In the genomic region with DNA sequence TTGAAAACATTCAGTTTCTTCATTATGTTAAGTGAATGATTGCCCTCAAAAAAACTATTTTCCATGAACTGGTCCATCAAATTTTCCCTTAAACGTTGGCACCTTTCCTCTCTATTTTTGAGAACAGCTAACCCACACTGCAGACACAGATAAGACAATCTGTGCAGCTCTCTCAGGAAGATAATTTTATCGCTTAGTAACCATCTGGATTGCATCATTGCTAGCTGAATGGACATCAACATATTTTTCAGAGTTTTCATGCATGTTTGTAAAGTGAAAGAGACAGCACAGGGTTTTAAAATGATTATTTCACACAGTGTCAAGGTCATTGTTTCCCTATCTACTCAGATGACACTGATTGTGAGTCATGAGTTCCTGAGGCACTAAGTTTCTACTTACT, we compare ENCODE assay signal across 19 mouse cellular contexts.
DNase-seq lines count a peak whose midpoint lies in the region; TF ChIP-seq lines count a peak whose summit lies in the region.
"Had no signal": no experiment of that assay in that cellular context is flagged by ENCODE, and none has a peak within 500 bp of the region (broad histone marks: within the 10 kb centered on the region; RNA-seq: fewer than 3 reads in every experiment).

No protein-coding gene starts in this region.

- H3K36me3 ChIP-seq in C2C12 (ENCODE audit: control insufficient read depth, insufficient read depth) = no peaks in the 10 kb centered on the region
- H3K36me3 ChIP-seq: embryonic facial prominence, embryonic 13.5 days; hindbrain, embryonic 10.5 days; limb, embryonic 13.5 days; liver, embryonic 15.5 days; stomach, embryonic 15.5 days had no signal

- H3K79me3 ChIP-seq in C2C12 (ENCODE audit: low read depth) = no peaks in the 10 kb centered on the region

- TF ChIP-seq CTCF in C2C12 (IDR thresholded peaks at IDR 0.05; ENCODE audit: control insufficient read depth, insufficient read depth, insufficient read length) = no peak

- H3K79me2 ChIP-seq in C2C12 (ENCODE audit: control insufficient read depth, insufficient read depth) = no peaks in the 10 kb centered on the region

- intact Hi-C loops in left cerebral cortex, postnatal 36 days (cut with DNase I) = no loop called here

- no peak overlapping the region for H3ac ChIP-seq in C2C12 (ENCODE audit: control insufficient read depth, insufficient read length, low read depth)

- no peaks in the 10 kb centered on the region for H3K27me3 ChIP-seq in C2C12 (ENCODE audit: control insufficient read depth, insufficient read depth, insufficient read length)
- H3K27me3 ChIP-seq: embryonic facial prominence, embryonic 13.5 days; limb, embryonic 13.5 days; liver, embryonic 15.5 days; stomach, embryonic 15.5 days had no signal

- DNase-seq in frontal cortex, adult 2 months (ENCODE audit: extremely low spot score in 1 of 2, low spot score in 1 of 2) = peak; percentile 5 to 42
- no peak for DNase-seq in frontal cortex, postnatal 25 days (ENCODE audit: low spot score in 2 of 2)
- peak; percentile 25 for DNase-seq in left cerebral cortex, adult 11 months (ENCODE audit: low spot score)
- no peak for DNase-seq in left cerebral cortex, postnatal 36 days (ENCODE audit: low spot score in 2 of 2)
- DNase-seq in brain, adult 2 months (ENCODE audit: low read depth, low spot score) = peak; percentile 73
- no peak for DNase-seq in adrenal gland, adult 8-10 months
- DNase-seq in urinary bladder, postnatal 10 days (ENCODE audit: low spot score) = no peak
- DNase-seq: adrenal gland, postnatal 36 days; cerebellum, adult 8-10 months; gastrocnemius, postnatal 25 days; kidney, adult 8-10 months; kidney, postnatal 4 days; midbrain, embryonic 14.5 days had no signal

- no peak overlapping the region for H3K4me3 ChIP-seq in C2C12 (ENCODE audit: insufficient read depth, poor library complexity, severe bottlenecking)
- H3K4me3 ChIP-seq: embryonic facial prominence, embryonic 13.5 days; hindbrain, embryonic 10.5 days; limb, embryonic 13.5 days; liver, embryonic 15.5 days; stomach, embryonic 15.5 days had no signal

TF ChIP-seq in C2C12, 6 proteins besides CTCF, POLR2A, EP300 and RAD21:
- peak; percentile 41 for TF ChIP-seq CEBPB (IDR thresholded peaks at IDR 0.05; ENCODE audit: low read depth)
- TF ChIP-seq USF1 (IDR thresholded peaks at IDR 0.05; ENCODE audit: low read depth) = no peak

Comparison
In these comparisons a context has a peak if more than half of its experiments do, and no peak if none do; other contexts are left out.
1. DNase-seq: peak in frontal cortex, adult 2 months (2 of 2), left cerebral cortex, adult 11 months (single experiment) and brain, adult 2 months (single experiment); none in frontal cortex, postnatal 25 days (0 of 2), left cerebral cortex, postnatal 36 days (0 of 2), adrenal gland, adult 8-10 months (single experiment) and urinary bladder, postnatal 10 days (single experiment).